Mouse (Mus musculus) embryonic facial prominence, embryonic 11.5 days (tissue): Measurements from ENCODE around the gene Ttll1. TPM values are rescaled to one million over a fixed set of nuclear protein-coding genes. Genes with fewer than 3 reads are reported as not detected.
A peak's percentile ranks its signal among the peaks of the same experiment; 100 is the strongest.

Source experiments
- ATAC-seq: fragments of 200-750 bp; cut with Nextera tagmentation; replicated peaks from 2 replicates; pipeline ENCODE4 v1.8.0; 2017; ENCODE audit warnings: low read depth; ENCODE audit not compliant: insufficient number of reproducible peaks, low FRiP score, low TSS enrichment
- DNase-seq: peaks from one replicate; pipeline ENCODE4 v3.0.0-alpha.2; 2015; ENCODE audit warnings: low spot score
- H3K27ac ChIP-seq: fragments of 300-500 bp; sonication (generic); replicated peaks from 2 replicates; pipeline ENCODE4 v1.5.1; 2014; ENCODE audit warnings: mild to moderate bottlenecking, low read depth, low read length, control low read depth
- H3K27me3 ChIP-seq: fragments of 300-500 bp; sonication (generic); 2 replicates; pipeline ENCODE4 v1.6.1; 2014; ENCODE audit warnings: mild to moderate bottlenecking, low read length, moderate library complexity, mixed read lengths; ENCODE audit not compliant: control insufficient read depth, insufficient read depth
- H3K36me3 ChIP-seq: fragments of 300-500 bp; sonication (generic); replicated peaks from 2 replicates; pipeline ENCODE4 v1.6.1; 2014; ENCODE audit warnings: low read depth, mild to moderate bottlenecking, low read length, moderate library complexity, mixed read lengths; ENCODE audit not compliant: control insufficient read depth, insufficient read depth
- H3K4me1 ChIP-seq: fragments of 300-500 bp; sonication (generic); 2 replicates; pipeline ENCODE4 v1.6.1; 2014; ENCODE audit warnings: low read length, mixed read lengths; ENCODE audit not compliant: control insufficient read depth, insufficient read depth
- H3K4me2 ChIP-seq: fragments of 300-500 bp; sonication (generic); 2 replicates; pipeline ENCODE4 v1.6.1; 2014; ENCODE audit warnings: low read depth, mild to moderate bottlenecking, control low read depth, low read length, moderate library complexity
- H3K4me3 ChIP-seq: fragments of 300-500 bp; sonication (generic); 2 replicates; pipeline ENCODE4 v1.5.1; 2014; ENCODE audit warnings: low read depth, low read length, control low read depth
- H3K9ac ChIP-seq: fragments of 300-500 bp; sonication (generic); replicated peaks from 2 replicates; pipeline ENCODE4 v1.6.1; 2014; ENCODE audit warnings: mild to moderate bottlenecking, control low read depth, low read length
- H3K9me3 ChIP-seq: fragments of 300-500 bp; sonication (generic); replicated peaks from 2 replicates; pipeline ENCODE4 v1.6.1; 2016; ENCODE audit warnings: mild to moderate bottlenecking, low read length, inconsistent platforms, mixed read lengths; ENCODE audit not compliant: control insufficient read depth
- WGBS: fragments of 180-500 bp; shearing (Covaris S2); extraction: QIAGEN DNeasy Blood & Tissue Kit; methylation state at CpG from one replicate; pipeline ENCODE4 v1.1.7; 2014; 5-methylcytosine and 5-hydroxymethylcytosine counted together
- polyA plus RNA-seq: library from polyadenylated mRNA; unstranded; fragments of >200 nt; fragmentation: Nextera tagmentation; extraction: Ambion mirVana; gene quantifications from 2 replicates; pipeline ENCODE4 v1.2.1, GENCODE M21; 2014

The Ttll1 gene
- polyA plus RNA-seq, 1 experiment from 2014 or later: 18.1 TPM

DNA sequence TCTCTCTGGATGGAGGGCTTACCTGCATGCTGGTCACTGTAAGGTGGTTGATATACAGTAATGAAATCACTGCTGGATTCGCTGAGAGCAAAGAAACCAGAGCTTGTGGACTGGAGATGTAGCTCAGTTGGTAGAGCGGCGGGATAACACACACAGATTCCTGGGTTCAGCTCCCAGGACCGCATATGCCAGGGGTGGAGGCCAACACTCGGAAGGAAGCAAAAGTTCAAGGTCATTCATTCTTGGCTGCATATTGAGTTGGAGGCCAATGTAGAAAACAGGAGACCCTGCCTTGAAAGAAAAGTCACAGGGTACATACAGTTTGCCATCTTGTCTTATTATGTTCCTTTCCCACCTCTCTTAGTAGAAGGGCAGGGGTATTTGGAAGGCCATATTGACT is 19.1 kb upstream of the Ttll1 start:
- Histone ChIP-seq H3K4me2 (no peak overlapping the region), H3K4me1 (no peaks in the 10 kb centered on the region), H3K36me3 (no peaks in the 10 kb centered on the region), H3K27me3 (peaks cover 26% of the 10 kb centered on the region), H3K4me3 (no peak overlapping the region), H3K27ac (no peak overlapping the region), H3K9ac (no peak overlapping the region), H3K9me3 (no peaks in the 10 kb centered on the region)
- 77% methylated on average over 5 of the region's 5 CpGs for WGBS
- DNase-seq (no peak), ATAC-seq (no peak)

- Histone ChIP-seq H3K27me3 (peaks cover 26% of the 10 kb centered on the region), H3K36me3 (no peaks in the 10 kb centered on the region), H3K9ac (no peak overlapping the region), H3K27ac (no peak overlapping the region), H3K4me3 (no peak overlapping the region), H3K4me1 (no peaks in the 10 kb centered on the region), H3K9me3 (no peaks in the 10 kb centered on the region), H3K4me2 (no peak overlapping the region)
- WGBS: 72% methylated on average over 4 of the region's 4 CpGs
- ATAC-seq (no peak), DNase-seq (no peak)
Measured at GRCm38 (mm10) chr15:83528892-83529291, 18.2 kb upstream of the Ttll1 start.

DNA sequence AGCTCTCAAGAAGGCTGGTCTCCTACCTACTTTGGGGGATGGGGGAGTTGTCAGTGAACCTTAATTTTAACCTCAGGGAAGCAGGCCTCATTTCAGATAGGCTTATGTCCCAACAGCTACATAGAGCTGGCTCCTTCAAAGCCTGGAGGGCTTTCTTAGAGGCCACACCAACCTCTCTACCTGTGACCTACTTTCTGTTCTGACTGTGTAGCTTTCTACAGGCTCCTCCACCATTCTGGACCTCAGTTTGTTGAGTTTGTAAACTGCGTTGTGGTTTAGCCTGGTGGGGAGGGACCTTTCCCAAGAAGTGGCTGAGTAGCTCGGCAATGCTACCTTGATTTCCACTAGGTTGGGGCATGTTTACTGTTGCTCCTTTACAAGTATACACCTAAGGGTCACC is 17.1 kb upstream of the Ttll1 start:
- Histone ChIP-seq H3K27me3 (peaks cover 26% of the 10 kb centered on the region), H3K4me1 (peaks cover 4% of the 10 kb centered on the region; the same call in 1 of the 2 replicates), H3K27ac (no peak overlapping the region), H3K4me3 (no peak overlapping the region), H3K4me2 (no peak overlapping the region), H3K9me3 (no peaks in the 10 kb centered on the region), H3K9ac (no peak overlapping the region), H3K36me3 (no peaks in the 10 kb centered on the region)
- ATAC-seq (no peak), DNase-seq (no peak)
- 63% methylated on average over 2 of the region's 2 CpGs for WGBS

GRCm38 (mm10) chr15:83527092-83527437 is 16.4 kb upstream of the Ttll1 start:
- Histone ChIP-seq H3K9me3 (no peaks in the 10 kb centered on the region), H3K4me1 (peaks cover 4% of the 10 kb centered on the region; the same call in 1 of the 2 replicates), H3K4me2 (peak overlapping the region; percentile 94), H3K4me3 (peak overlapping the region; percentile 50), H3K36me3 (no peaks in the 10 kb centered on the region), H3K9ac (peak overlapping the region; percentile 34), H3K27me3 (peaks cover 26% of the 10 kb centered on the region), H3K27ac (no peak overlapping the region)
- DNase-seq (peak; percentile 12), ATAC-seq (no peak)
- 1% methylated on average over 26 of the region's 26 CpGs for WGBS

DNA sequence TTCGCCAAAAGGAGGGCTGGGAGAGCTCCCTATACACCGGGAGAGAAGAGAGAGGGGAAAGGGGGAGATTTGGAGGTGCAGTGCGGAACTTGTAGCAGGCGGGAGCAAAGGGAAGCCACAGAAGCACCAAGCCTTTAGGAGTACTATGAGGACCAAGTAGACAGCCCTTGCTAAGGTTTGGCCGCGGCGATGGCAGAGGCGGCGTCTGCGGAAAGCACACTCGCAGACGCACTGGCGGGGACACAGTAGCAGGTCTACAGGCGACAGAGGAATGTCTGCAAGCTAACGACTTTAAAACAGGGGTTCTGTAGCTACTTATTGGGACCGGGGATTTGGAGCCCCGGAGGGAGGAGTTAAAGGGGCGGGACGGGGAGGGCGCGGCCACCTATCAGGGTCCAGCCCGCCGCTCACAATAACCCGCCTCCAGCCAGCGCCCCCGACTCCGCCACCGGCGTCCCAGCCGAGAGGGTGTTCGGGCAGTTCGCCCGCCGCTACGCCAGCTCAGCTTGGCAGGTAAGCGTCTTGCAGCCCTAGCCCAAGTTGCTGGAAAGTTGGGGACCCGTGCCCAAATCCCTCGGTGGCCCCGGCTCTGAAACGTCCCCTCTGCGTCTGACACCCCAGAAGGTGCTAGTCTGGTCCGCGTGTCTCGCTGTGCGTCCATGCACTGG is 15.9 kb upstream of the Ttll1 start, which contains the start of gene Bik:
TSS of gene Bik (plus strand) at position 439 of the 668 bp plus-strand sequence.
- Histone ChIP-seq H3K27me3 (peaks cover 26% of the 10 kb centered on the region), H3K27ac (no peak within 1 kb of the TSS), H3K4me2 (peak within 1 kb of the TSS; percentile 94), H3K4me1 (peaks cover 4% of the 10 kb centered on the region; the same call in 1 of the 2 replicates), H3K9me3 (no peaks in the 10 kb centered on the region), H3K4me3 (peak within 1 kb of the TSS; percentile 50), H3K36me3 (no peaks in the 10 kb centered on the region), H3K9ac (peak within 1 kb of the TSS; percentile 34)
- DNase-seq (peak; percentile 73), ATAC-seq (0 out of 2 replicates have a peak, but pooled peaks have one; percentile 71)
- under 1% methylated on average over 45 of the region's 45 CpGs for WGBS

DNA sequence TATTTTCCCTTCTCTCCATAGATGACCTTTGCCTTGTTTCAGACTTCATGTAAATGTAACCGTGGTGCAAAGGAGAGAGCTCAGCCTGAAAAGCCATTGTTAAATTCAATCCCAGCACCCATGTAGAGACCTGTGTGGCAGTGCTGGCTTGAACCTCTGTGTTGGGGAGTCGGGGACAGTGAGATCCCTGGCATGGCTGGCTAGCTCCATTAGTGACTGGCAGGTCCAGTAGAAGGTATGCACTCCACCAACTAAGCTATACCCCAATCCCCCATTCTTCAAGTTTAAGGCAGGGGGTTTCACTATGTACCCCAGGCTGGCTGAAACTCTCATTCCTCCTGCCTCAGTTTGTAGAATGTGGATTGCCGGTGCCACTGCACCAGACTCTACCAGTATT is 13.6 kb upstream of the Ttll1 start:
- Histone ChIP-seq H3K9me3 (no peaks in the 10 kb centered on the region), H3K27me3 (peaks cover 26% of the 10 kb centered on the region), H3K27ac (no peak overlapping the region), H3K9ac (no peak overlapping the region), H3K4me2 (no peak overlapping the region), H3K36me3 (no peaks in the 10 kb centered on the region), H3K4me1 (peaks cover 4% of the 10 kb centered on the region; the same call in 1 of the 2 replicates), H3K4me3 (no peak overlapping the region)
- WGBS: 81% methylated on average over 3 of the region's 3 CpGs
- ATAC-seq: no peak
- DNase-seq: no peak

GRCm38 (mm10) chr15:83523638-83524332 is 13.1 kb upstream of the Ttll1 start:
- Histone ChIP-seq H3K9ac (no peak overlapping the region; the same call in 1 of the 2 replicates), H3K36me3 (no peaks in the 10 kb centered on the region), H3K9me3 (no peaks in the 10 kb centered on the region), H3K27ac (no peak overlapping the region), H3K4me1 (peaks cover 4% of the 10 kb centered on the region; the same call in 1 of the 2 replicates), H3K27me3 (peaks cover 26% of the 10 kb centered on the region), H3K4me3 (no peak overlapping the region), H3K4me2 (no peak overlapping the region)
- DNase-seq (no peak), ATAC-seq (no peak)
- 66% methylated on average over 14 of the region's 14 CpGs for WGBS

GRCm38 (mm10) chr15:83523196-83523595 is 12.5 kb upstream of the Ttll1 start:
- H3K9me3 ChIP-seq: no peaks in the 10 kb centered on the region
- peaks cover 4% of the 10 kb centered on the region; the same call in 1 of the 2 replicates for H3K4me1 ChIP-seq
- H3K27ac ChIP-seq: no peak overlapping the region
- WGBS: 26% methylated on average over 7 of the region's 7 CpGs
- no peak overlapping the region; the same call in 1 of the 2 replicates for H3K9ac ChIP-seq
- H3K4me2 ChIP-seq: no peak overlapping the region
- H3K36me3 ChIP-seq: no peaks in the 10 kb centered on the region
- H3K27me3 ChIP-seq: peaks cover 26% of the 10 kb centered on the region
- no peak overlapping the region for H3K4me3 ChIP-seq
- ATAC-seq (no peak), DNase-seq (no peak)
